Mouse (Mus musculus): ENCODE results near the gene Itpa. TPM values are rescaled to one million over a fixed set of nuclear protein-coding genes. Genes with fewer than 3 reads are reported as not detected.

The Itpa gene
- total and polyA plus RNA-seq, 3 experiments: 102 to 137 TPM; not detected in 1

GRCm38 (mm10) chr2:130697153-130697810 is 29.9 kb downstream of the Itpa start, which contains the start of gene Slc4a11 (continued):
- no peak for TF ChIP-seq GABPA (IDR thresholded peaks at IDR 0.05; ENCODE audit: low read depth, low read length)
- TF ChIP-seq POLR2A (IDR thresholded peaks at IDR 0.05; ENCODE audit: control insufficient read depth in 1 of 2, insufficient read depth in 1 of 2, low read depth in 1 of 2, low read length in 2 of 2, poor library complexity in 1 of 2): peak; percentile 38 to 52; a peak in 1 of 4 replicates
- no peak for TF ChIP-seq POLR2AphosphoS5 (IDR thresholded peaks at IDR 0.05; ENCODE audit: borderline replicate concordance, low read depth, low read length)
- no peak for TF ChIP-seq KAT2A (conservative IDR thresholded peaks at IDR 0.05; ENCODE audit: low read depth, low read length)
- no peak for TF ChIP-seq ETS1 (IDR thresholded peaks at IDR 0.05; ENCODE audit: low read depth, low read length)
- no peak for TF ChIP-seq HCFC1 (IDR thresholded peaks at IDR 0.05; ENCODE audit: low read depth, low read length)
- TF ChIP-seq TAL1 (IDR thresholded peaks at IDR 0.05; ENCODE audit: low read length): no peak
- TF ChIP-seq USF1 (IDR thresholded peaks at IDR 0.05; ENCODE audit: low read depth, low read length): no peak
- TF ChIP-seq UBTF (IDR thresholded peaks at IDR 0.05; ENCODE audit: borderline replicate concordance, insufficient read depth, low read depth, low read length): no peak
- TF ChIP-seq SIN3A (IDR thresholded peaks at IDR 0.05; ENCODE audit: low read length): no peak
- TF ChIP-seq MAFK (IDR thresholded peaks at IDR 0.05; ENCODE audit: borderline replicate concordance, low read depth, low read length): no peak
- no peak for TF ChIP-seq NELFE (IDR thresholded peaks at IDR 0.05; ENCODE audit: low read depth, low read length)

GRCm38 (mm10) chr2:130697821-130698266 is 30.4 kb downstream of the Itpa start:
- H3K36me3 ChIP-seq (ENCODE audit: control insufficient read depth in 1 of 2, insufficient read depth in 2 of 2, low read length in 2 of 2): peaks cover 0 to 7% of the 10 kb centered on the region in 2 experiments; a peak in 2 of 4 replicates
- no peaks in the 10 kb centered on the region for H3K27me3 ChIP-seq (ENCODE audit: control insufficient read depth in 1 of 2, insufficient read depth in 2 of 2, low read length in 2 of 2)
- DNase-seq (ENCODE audit: low read depth, low spot score): no peak
- peaks cover 2 to 14% of the 10 kb centered on the region in 2 experiments; a peak in 2 of 4 replicates for H3K4me1 ChIP-seq (ENCODE audit: control insufficient read depth in 1 of 2, insufficient read depth in 2 of 2, low read length in 2 of 2)
- peak overlapping the region; percentile 47 for H3K9ac ChIP-seq (ENCODE audit: control insufficient read depth, low read depth, low read length, poor library complexity, severe bottlenecking)
- H3K4me3 ChIP-seq (ENCODE audit: control insufficient read depth in 1 of 2, insufficient read depth in 1 of 2, low read depth in 2 of 2, low read length in 2 of 2): peak overlapping the region; percentile 51 to 64
- no peaks in the 10 kb centered on the region for H3K79me2 ChIP-seq (ENCODE audit: control insufficient read depth, insufficient read depth, low read length, poor library complexity)
- no peak overlapping the region for H3K27ac ChIP-seq (ENCODE audit: control insufficient read depth, low read depth, low read length)
- H3K9me3 ChIP-seq (replicated peaks; ENCODE audit: insufficient read depth, low read length): no peaks in the 10 kb centered on the region
- TF ChIP-seq MEF2A (IDR thresholded peaks at IDR 0.05; ENCODE audit: extremely low read depth, insufficient replicate concordance, low read depth, low read length, poor library complexity, severe bottlenecking) (no peak), TCF12 (IDR thresholded peaks at IDR 0.05; ENCODE audit: low read depth, low read length) (no peak), GABPA (IDR thresholded peaks at IDR 0.05; ENCODE audit: low read depth, low read length) (no peak), POLR2A (IDR thresholded peaks at IDR 0.05; ENCODE audit: control insufficient read depth in 1 of 2, insufficient read depth in 1 of 2, low read depth in 1 of 2, low read length in 2 of 2, poor library complexity in 1 of 2) (no peak), KAT2A (conservative IDR thresholded peaks at IDR 0.05; ENCODE audit: low read depth, low read length) (no peak)
